Mouse (Mus musculus) intestine, postnatal 0 days (tissue): ENCODE data around the gene Necap2. TPM values are rescaled to one million over a fixed set of nuclear protein-coding genes. Genes with fewer than 3 reads are reported as not detected.

Experiments used
- ATAC-seq: fragments of 200-750 bp; cut with Nextera tagmentation; 2 replicates; pipeline ENCODE4 v1.8.0; 2017; ENCODE audit warnings: mild to moderate bottlenecking, moderate TSS enrichment, moderate library complexity
- H3K27ac ChIP-seq: fragments of 300-500 bp; sonication (generic); 2 replicates; pipeline ENCODE4 v1.5.1; 2014; ENCODE audit warnings: mild to moderate bottlenecking, low read depth, low read length, moderate library complexity
- H3K27me3 ChIP-seq: fragments of 300-500 bp; sonication (generic); replicated peaks from 2 replicates; pipeline ENCODE4 v1.6.1; 2014; ENCODE audit warnings: low read length, mixed read lengths; ENCODE audit not compliant: control insufficient read depth, insufficient read depth
- H3K36me3 ChIP-seq: fragments of 300-500 bp; sonication (generic); 2 replicates; pipeline ENCODE4 v1.6.1; 2014; ENCODE audit warnings: mild to moderate bottlenecking, moderate library complexity; ENCODE audit not compliant: control insufficient read depth, insufficient read depth
- H3K4me1 ChIP-seq: fragments of 300-500 bp; sonication (generic); replicated peaks from 2 replicates; pipeline ENCODE4 v1.6.1; 2014; ENCODE audit warnings: antibody characterized with exemption, low read length, mixed read lengths; ENCODE audit not compliant: control insufficient read depth, insufficient read depth
- H3K4me2 ChIP-seq: fragments of 300-500 bp; sonication (generic); replicated peaks from 2 replicates; pipeline ENCODE4 v1.6.1; 2014; ENCODE audit warnings: low read depth, mild to moderate bottlenecking, moderate library complexity
- H3K4me3 ChIP-seq: fragments of 300-500 bp; sonication (generic); 2 replicates; pipeline ENCODE4 v1.5.1; 2014; ENCODE audit warnings: low read depth, low read length
- H3K9ac ChIP-seq: fragments of 300-500 bp; sonication (generic); 2 replicates; pipeline ENCODE4 v1.6.1; 2014; ENCODE audit warnings: mild to moderate bottlenecking, low read depth, low read length
- H3K9me3 ChIP-seq: fragments of 300-500 bp; sonication (generic); 2 replicates; pipeline ENCODE4 v1.6.1; 2016; ENCODE audit warnings: mixed run types; ENCODE audit not compliant: control insufficient read depth
- CTCF ChIP-seq: sonication (generic); IDR thresholded peaks from 2 replicates; pipeline ENCODE4 v1.5.1; 2016; ENCODE audit warnings: low read depth, mild to moderate bottlenecking, control low read depth, antibody characterized with exemption, moderate library complexity
- WGBS: fragments of 180-500 bp; shearing (Covaris S2); extraction: QIAGEN DNeasy Blood & Tissue Kit; methylation state at CpG from one replicate; pipeline ENCODE4 v1.1.7; 2014; 5-methylcytosine and 5-hydroxymethylcytosine counted together
- polyA plus RNA-seq: library from polyadenylated mRNA; unstranded; fragments of >200 nt; fragmentation: Nextera tagmentation; extraction: Ambion mirVana; gene quantifications from 2 replicates; pipeline ENCODE4 v1.2.1, GENCODE M21; 2015

The Necap2 gene
- polyA plus RNA-seq, 1 experiment from 2014 or later: 103 TPM

GRCm38 (mm10) chr4:141078510-141079137 is 467 bp upstream of the Necap2 start:
- Histone ChIP-seq H3K4me1 (0 out of 2 replicates have a peak, but pooled peaks cover 4% of the 10 kb centered on the region), H3K27ac (no peak overlapping the region; the same call in 1 of the 2 replicates), H3K4me3 (no peak overlapping the region), H3K9ac (no peak overlapping the region), H3K9me3 (no peaks in the 10 kb centered on the region), H3K27me3 (no peaks in the 10 kb centered on the region), H3K4me2 (peak overlapping the region; percentile 86), H3K36me3 (peaks cover 13% of the 10 kb centered on the region; the same call in 1 of the 2 replicates)
- ATAC-seq: no peak
- no peak for TF ChIP-seq CTCF
- WGBS: 65% methylated on average over 18 of the region's 18 CpGs

- 70% methylated on average over 17 of the region's 17 CpGs for WGBS
- H3K27ac ChIP-seq: no peak overlapping the region
Observed at GRCm38 (mm10) chr4:141076761-141077506, 1.2 kb downstream of the Necap2 start.

GRCm38 (mm10) chr4:141074109-141074508 is 4.0 kb downstream of the Necap2 start:
- WGBS: 90% methylated on average over 4 of the region's 4 CpGs
- 0 out of 2 replicates have a peak, but pooled peaks cover 4% of the 10 kb centered on the region for H3K4me1 ChIP-seq
- no peak overlapping the region for H3K27ac ChIP-seq
- H3K4me3 ChIP-seq: no peak overlapping the region
- H3K27me3 ChIP-seq: no peaks in the 10 kb centered on the region
- peaks cover 58% of the 10 kb centered on the region for H3K36me3 ChIP-seq
- H3K4me2 ChIP-seq: no peak overlapping the region
- H3K9ac ChIP-seq: no peak overlapping the region
- no peak for TF ChIP-seq CTCF
- ATAC-seq: no peak
- no peaks in the 10 kb centered on the region for H3K9me3 ChIP-seq

More at GRCm38 (mm10) chr4:141076761-141077506, 1.2 kb downstream of the Necap2 start:
- 0 out of 2 replicates have a peak, but pooled peaks cover 4% of the 10 kb centered on the region for H3K4me1 ChIP-seq
- peak overlapping the region; percentile 99 for H3K4me3 ChIP-seq
- ATAC-seq: no peak
- H3K4me2 ChIP-seq: peak overlapping the region; percentile 86
- H3K27me3 ChIP-seq: no peaks in the 10 kb centered on the region
- TF ChIP-seq CTCF: no peak
- peak overlapping the region; percentile 89 for H3K9ac ChIP-seq
- H3K36me3 ChIP-seq: peaks cover 30% of the 10 kb centered on the region
- H3K9me3 ChIP-seq: no peaks in the 10 kb centered on the region

- H3K27me3 ChIP-seq: no peaks in the 10 kb centered on the region
- no peak for ATAC-seq
- H3K27ac ChIP-seq: no peak overlapping the region
- TF ChIP-seq CTCF: no peak
- H3K36me3 ChIP-seq: peaks cover 63% of the 10 kb centered on the region
- H3K4me3 ChIP-seq: no peak overlapping the region
- 0 out of 2 replicates have a peak, but pooled peaks cover 4% of the 10 kb centered on the region for H3K4me1 ChIP-seq
- no peaks in the 10 kb centered on the region for H3K9me3 ChIP-seq
- no peak overlapping the region for H3K4me2 ChIP-seq
- WGBS: 79% methylated on average over 9 of the region's 9 CpGs
- no peak overlapping the region for H3K9ac ChIP-seq
Observed at GRCm38 (mm10) chr4:141073661-141074060, 4.5 kb downstream of the Necap2 start.

GRCm38 (mm10) chr4:141072502-141072901 is 5.7 kb downstream of the Necap2 start:
- no peak overlapping the region for H3K4me3 ChIP-seq
- no peaks in the 10 kb centered on the region for H3K27me3 ChIP-seq
- no peak overlapping the region for H3K9ac ChIP-seq
- H3K4me2 ChIP-seq: no peak overlapping the region
- no peak for ATAC-seq
- H3K9me3 ChIP-seq: no peaks in the 10 kb centered on the region
- H3K36me3 ChIP-seq: peaks cover 74% of the 10 kb centered on the region
- no peak overlapping the region for H3K27ac ChIP-seq
- no peak for TF ChIP-seq CTCF
- 88% methylated on average over 11 of the region's 11 CpGs for WGBS
- H3K4me1 ChIP-seq: 0 out of 2 replicates have a peak, but pooled peaks cover 4% of the 10 kb centered on the region

GRCm38 (mm10) chr4:141069731-141070130 is 8.4 kb downstream of the Necap2 start:
- peaks cover 91% of the 10 kb centered on the region for H3K36me3 ChIP-seq
- no peak overlapping the region for H3K4me2 ChIP-seq
- WGBS: 62% methylated on average over 4 of the region's 4 CpGs
- peak; percentile 94 for TF ChIP-seq CTCF
- no peaks in the 10 kb centered on the region for H3K9me3 ChIP-seq
- no peaks in the 10 kb centered on the region for H3K4me1 ChIP-seq
- H3K4me3 ChIP-seq: no peak overlapping the region
- H3K27ac ChIP-seq: no peak overlapping the region
- H3K9ac ChIP-seq: no peak overlapping the region
- H3K27me3 ChIP-seq: no peaks in the 10 kb centered on the region
- no peak for ATAC-seq
